Mouse (Mus musculus) C2C12 (cell line): ENCODE measurements around the gene Zbtb22.
"Not testable (repeated sequence)": the region's sequence is repeated elsewhere in the genome, so short reads cannot be mapped to it uniquely, and the experiment has no call there.

ENCODE experiments used
- CEBPB ChIP-seq: IDR thresholded peaks from one replicate; pipeline ENCODE4 v1.6.1; 2011; ENCODE audit warnings: low read depth, mild to moderate bottlenecking, control low read depth, moderate library complexity
- CTCF ChIP-seq: IDR thresholded peaks from one replicate; pipeline ENCODE4 v1.5.1; 2011; ENCODE audit not compliant: control insufficient read depth, insufficient read depth, insufficient read length
- MAX ChIP-seq: IDR thresholded peaks from one replicate; pipeline ENCODE4 v1.6.1; 2011; ENCODE audit warnings: mild to moderate bottlenecking, control low read depth
- USF1 ChIP-seq: IDR thresholded peaks from one replicate; pipeline ENCODE4 v1.6.1; 2011; ENCODE audit warnings: low read depth, mild to moderate bottlenecking, control low read depth, moderate library complexity

DNA sequence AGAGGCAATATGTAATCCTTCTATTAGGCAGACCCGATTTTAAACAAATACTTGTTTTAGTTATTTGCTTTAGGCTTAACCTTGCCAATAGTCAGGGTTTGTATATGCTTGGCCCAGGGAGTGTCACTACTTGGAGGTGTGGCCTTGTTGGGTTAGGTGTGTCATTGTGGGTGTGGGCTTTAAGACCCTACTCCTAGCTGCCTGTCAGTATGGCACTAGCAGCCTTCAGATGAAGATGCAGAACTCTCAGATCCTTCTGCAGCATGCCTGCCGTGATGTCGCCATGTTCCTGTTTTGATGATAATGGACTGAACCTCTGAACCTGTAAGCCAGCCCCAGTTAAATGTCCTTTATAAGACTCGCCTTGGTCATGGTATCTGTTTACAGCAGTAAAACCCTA lies 22.7 kb upstream of the Zbtb22 start:
- not testable (repeated sequence) for TF ChIP-seq CTCF, CEBPB, USF1, MAX
